Mouse (Mus musculus): ENCODE data around the gene Sucla2.

DNA sequence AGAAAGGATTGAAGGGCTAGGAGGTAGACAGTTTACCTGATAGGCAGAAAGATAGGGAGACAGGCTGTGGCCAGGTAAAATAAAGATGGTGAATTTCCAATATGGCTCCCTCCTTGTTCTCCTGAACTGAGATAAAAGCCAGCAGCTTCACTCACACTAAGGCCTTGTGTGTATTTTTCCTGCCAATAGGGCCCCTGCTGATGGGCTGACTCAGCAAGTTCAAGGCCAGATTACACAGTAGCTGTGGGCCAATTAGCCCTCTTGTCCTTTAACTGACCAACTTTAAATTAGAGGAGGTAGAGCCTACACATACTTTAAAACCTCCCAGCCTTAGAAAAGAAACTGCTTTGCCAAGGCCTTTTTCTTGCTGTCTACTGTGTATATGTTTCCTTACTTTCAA lies 51.2 kb downstream of the Sucla2 start:
- TF ChIP-seq CTCF (IDR thresholded peaks at IDR 0.05; ENCODE audit: low read depth, low read length) (no peak), POLR2A (IDR thresholded peaks at IDR 0.05; ENCODE audit: insufficient read depth, low read length) (no peak)
